Mouse (Mus musculus): Measurements from ENCODE around the gene Adgrl1. TPM values are rescaled to one million over a fixed set of nuclear protein-coding genes. Genes with fewer than 3 reads are reported as not detected.

Gene Adgrl1
- polyA plus RNA-seq, 2 experiments = 38.5 to 123 TPM

DNA sequence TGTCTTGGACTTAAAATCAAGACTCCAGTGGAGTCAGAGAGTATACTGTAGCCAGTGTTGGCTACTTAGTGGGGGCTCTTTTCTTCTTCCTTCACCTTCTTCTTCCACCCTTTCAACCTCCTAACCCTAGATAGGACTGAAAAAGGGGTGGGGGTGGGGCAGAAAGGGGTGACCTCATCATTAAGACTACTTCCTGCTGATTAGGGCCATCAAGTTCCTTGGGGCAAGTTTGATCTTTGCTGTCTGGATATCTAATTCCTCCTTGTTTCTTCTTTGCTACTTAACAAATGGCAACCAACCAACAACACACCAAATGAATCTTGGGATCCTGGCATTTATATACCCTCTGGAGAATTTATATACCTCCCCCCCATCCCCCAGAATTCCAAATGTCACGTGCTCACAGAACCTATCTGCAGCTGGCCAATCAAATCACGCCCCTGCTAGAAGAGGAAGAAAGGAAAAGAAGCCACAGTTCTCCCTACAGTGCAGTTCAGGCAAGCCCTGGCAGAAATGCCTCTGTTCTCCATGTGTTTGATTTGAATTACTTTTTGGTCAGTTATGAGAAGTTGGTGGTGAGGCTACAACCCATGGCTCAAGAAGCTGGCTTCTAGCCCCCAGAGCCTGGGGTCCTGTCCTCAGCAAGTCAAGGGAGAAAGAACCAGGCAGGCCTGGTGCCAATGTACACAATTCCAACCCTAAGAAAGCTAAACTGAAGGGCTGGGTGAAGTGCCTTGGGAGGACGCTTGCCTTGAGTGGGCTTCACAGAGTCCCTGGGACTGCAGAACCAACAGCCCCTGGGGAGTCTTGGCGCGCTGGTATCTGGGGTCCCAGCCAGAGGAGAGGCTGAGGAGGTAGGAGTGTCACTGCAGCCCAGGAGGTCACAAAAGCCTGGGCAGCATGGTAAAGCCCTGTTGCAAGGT, 12.2 kb downstream of the Adgrl1 start:
- Histone ChIP-seq H3K9ac (ENCODE audit: low read depth, low read length, severe bottlenecking) (no peak overlapping the region), H3K4me1 (ENCODE audit: control insufficient read depth, insufficient read depth, low read length) (peaks cover 4% of the 10 kb centered on the region; the same call in 1 of the 2 replicates), H3K27ac (replicated peaks; ENCODE audit: low read depth, low read length) (no peak overlapping the region), H3K4me2 (replicated peaks; ENCODE audit: low read depth, low read length, severe bottlenecking) (no peak overlapping the region), H3K4me3 (replicated peaks; ENCODE audit: low read length) (no peak overlapping the region), H3K9me3 (ENCODE audit: control insufficient read depth, low read length) (no peaks in the 10 kb centered on the region), H3K27me3 (ENCODE audit: control insufficient read depth, insufficient read depth, low read length) (no peaks in the 10 kb centered on the region), H3K36me3 (ENCODE audit: control insufficient read depth, insufficient read depth, low read length) (peaks cover 19% of the 10 kb centered on the region)
- DNase-seq (ENCODE audit: low spot score) = no peak
- WGBS = 65% methylated on average over 5 of the region's 5 CpGs
- ATAC-seq (ENCODE audit: low FRiP score, low read depth) = no peak
- TF ChIP-seq POLR2A (IDR thresholded peaks at IDR 0.05; ENCODE audit: borderline replicate concordance, extremely low read depth, insufficient read depth, insufficient read length) = no peak

GRCm38 (mm10) chr8:83914232-83914631, 14.3 kb downstream of the Adgrl1 start:
- TF ChIP-seq POLR2A (IDR thresholded peaks at IDR 0.05; ENCODE audit: borderline replicate concordance, extremely low read depth, insufficient read depth, insufficient read length) = no peak
- H3K27me3 ChIP-seq (ENCODE audit: control insufficient read depth, insufficient read depth, low read length) = no peaks in the 10 kb centered on the region
- no peak overlapping the region for H3K9ac ChIP-seq (ENCODE audit: low read depth, low read length, severe bottlenecking)
- no peak overlapping the region for H3K4me3 ChIP-seq (replicated peaks; ENCODE audit: low read length)
- WGBS = 94% methylated on average over 3 of the region's 3 CpGs
- no peak overlapping the region for H3K4me2 ChIP-seq (replicated peaks; ENCODE audit: low read depth, low read length, severe bottlenecking)
- no peaks in the 10 kb centered on the region for H3K9me3 ChIP-seq (ENCODE audit: control insufficient read depth, low read length)
- peaks cover 25% of the 10 kb centered on the region for H3K36me3 ChIP-seq (ENCODE audit: control insufficient read depth, insufficient read depth, low read length)
- H3K27ac ChIP-seq (replicated peaks; ENCODE audit: low read depth, low read length) = no peak overlapping the region
- ATAC-seq (ENCODE audit: low FRiP score, low read depth) (no peak), DNase-seq (ENCODE audit: low spot score) (no peak)
- H3K4me1 ChIP-seq (ENCODE audit: control insufficient read depth, insufficient read depth, low read length) = peaks cover 4% of the 10 kb centered on the region; the same call in 1 of the 2 replicates

DNA sequence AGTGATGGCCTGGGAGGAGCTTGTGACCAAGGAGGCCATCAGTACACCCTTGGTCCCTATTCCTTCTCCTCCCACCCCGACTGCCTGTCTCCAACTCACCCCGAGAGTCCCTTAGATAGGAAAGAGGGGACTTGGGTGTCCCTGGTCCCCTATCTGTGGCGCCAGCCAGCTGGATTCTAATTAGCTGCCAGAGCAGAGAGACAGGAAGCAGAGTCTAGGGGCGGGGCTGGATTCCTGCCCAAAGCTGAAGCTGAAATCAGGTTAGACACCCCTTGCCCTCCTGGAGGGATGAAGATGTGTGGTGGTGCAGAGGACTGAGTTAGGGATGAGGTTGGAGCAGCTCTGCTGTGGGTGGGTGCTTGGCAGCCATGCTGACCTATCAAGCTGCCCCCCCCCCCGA, 15.0 kb downstream of the Adgrl1 start:
- WGBS = 49% methylated on average over 5 of the region's 5 CpGs
- DNase-seq (ENCODE audit: low spot score) (no peak), ATAC-seq (ENCODE audit: low FRiP score, low read depth) (no peak)

GRCm38 (mm10) chr8:83916015-83916414, 16.1 kb downstream of the Adgrl1 start:
- H3K27ac ChIP-seq (replicated peaks; ENCODE audit: low read depth, low read length) = no peak overlapping the region
- H3K9ac ChIP-seq (ENCODE audit: low read depth, low read length, severe bottlenecking) = no peak overlapping the region
- DNase-seq (ENCODE audit: low spot score) (no peak), ATAC-seq (ENCODE audit: low FRiP score, low read depth) (no peak)
- H3K4me3 ChIP-seq (replicated peaks; ENCODE audit: low read length) = no peak overlapping the region
- no peaks in the 10 kb centered on the region for H3K27me3 ChIP-seq (ENCODE audit: control insufficient read depth, insufficient read depth, low read length)
- WGBS = 68% methylated on average over 5 of the region's 5 CpGs
- no peak for TF ChIP-seq POLR2A (IDR thresholded peaks at IDR 0.05; ENCODE audit: borderline replicate concordance, extremely low read depth, insufficient read depth, insufficient read length)
- H3K4me1 ChIP-seq (ENCODE audit: control insufficient read depth, insufficient read depth, low read length) = peaks cover 4% of the 10 kb centered on the region; the same call in 1 of the 2 replicates
- no peak overlapping the region for H3K4me2 ChIP-seq (replicated peaks; ENCODE audit: low read depth, low read length, severe bottlenecking)
- H3K36me3 ChIP-seq (ENCODE audit: control insufficient read depth, insufficient read depth, low read length) = peaks cover 34% of the 10 kb centered on the region
- H3K9me3 ChIP-seq (ENCODE audit: control insufficient read depth, low read length) = no peaks in the 10 kb centered on the region

More for the DNA sequence above, 15.0 kb downstream of the Adgrl1 start:
- Histone ChIP-seq H3K27me3 (ENCODE audit: control insufficient read depth, insufficient read depth, low read length) (no peaks in the 10 kb centered on the region), H3K36me3 (ENCODE audit: control insufficient read depth, insufficient read depth, low read length) (peaks cover 27% of the 10 kb centered on the region), H3K4me2 (replicated peaks; ENCODE audit: low read depth, low read length, severe bottlenecking) (no peak overlapping the region), H3K27ac (replicated peaks; ENCODE audit: low read depth, low read length) (no peak overlapping the region), H3K4me1 (ENCODE audit: control insufficient read depth, insufficient read depth, low read length) (peaks cover 4% of the 10 kb centered on the region; the same call in 1 of the 2 replicates), H3K4me3 (replicated peaks; ENCODE audit: low read length) (no peak overlapping the region), H3K9me3 (ENCODE audit: control insufficient read depth, low read length) (no peaks in the 10 kb centered on the region), H3K9ac (ENCODE audit: low read depth, low read length, severe bottlenecking) (no peak overlapping the region; the same call in 1 of the 2 replicates)
- no peak for TF ChIP-seq POLR2A (IDR thresholded peaks at IDR 0.05; ENCODE audit: borderline replicate concordance, extremely low read depth, insufficient read depth, insufficient read length)

GRCm38 (mm10) chr8:83917566-83917965, 17.7 kb downstream of the Adgrl1 start:
- DNase-seq (ENCODE audit: low spot score) (no peak), ATAC-seq (ENCODE audit: low FRiP score, low read depth) (no peak)
- no peaks in the 10 kb centered on the region for H3K9me3 ChIP-seq (ENCODE audit: control insufficient read depth, low read length)
- no peak for TF ChIP-seq POLR2A (IDR thresholded peaks at IDR 0.05; ENCODE audit: borderline replicate concordance, extremely low read depth, insufficient read depth, insufficient read length)
- no peak overlapping the region for H3K27ac ChIP-seq (replicated peaks; ENCODE audit: low read depth, low read length)
- no peak overlapping the region for H3K4me3 ChIP-seq (replicated peaks; ENCODE audit: low read length)
- H3K36me3 ChIP-seq (ENCODE audit: control insufficient read depth, insufficient read depth, low read length) = peaks cover 49% of the 10 kb centered on the region
- WGBS = 80% methylated on average over 6 of the region's 6 CpGs
- H3K27me3 ChIP-seq (ENCODE audit: control insufficient read depth, insufficient read depth, low read length) = no peaks in the 10 kb centered on the region
- peaks cover 4% of the 10 kb centered on the region; the same call in 1 of the 2 replicates for H3K4me1 ChIP-seq (ENCODE audit: control insufficient read depth, insufficient read depth, low read length)
- no peak overlapping the region for H3K9ac ChIP-seq (ENCODE audit: low read depth, low read length, severe bottlenecking)
- no peak overlapping the region for H3K4me2 ChIP-seq (replicated peaks; ENCODE audit: low read depth, low read length, severe bottlenecking)

Data from limb, embryonic 14.5 days (tissue).